Mouse (Mus musculus) kidney, adult 9 months (tissue): ENCODE results near the gene Ptpn5.
A peak's percentile ranks its signal among the peaks of the same experiment; 100 is the strongest.

Source experiments
- DNase-seq: peaks from one replicate; pipeline ENCODE4 v3.0.0; 2022

Ptpn5 gene

DNA sequence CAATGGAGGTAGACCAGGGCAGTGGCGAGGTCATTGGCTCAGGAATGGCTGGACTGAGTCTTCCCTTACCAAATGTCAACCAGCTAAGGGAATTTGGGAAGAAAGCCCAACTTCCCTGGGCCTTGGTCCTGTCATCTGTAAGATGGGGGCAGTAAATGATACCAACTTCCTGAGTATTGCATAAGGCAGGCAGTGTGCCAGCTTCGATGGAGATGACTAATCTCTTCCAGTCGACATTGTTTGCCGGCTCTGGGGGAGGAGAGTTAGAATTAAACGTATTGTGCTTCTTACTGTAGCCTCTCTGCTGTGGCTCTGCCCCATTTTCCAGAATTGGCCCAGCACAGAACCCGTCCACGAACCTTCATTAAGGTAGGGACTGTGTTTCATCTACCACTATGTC, 23.0 kb downstream of the Ptpn5 start:
- no peak for DNase-seq

DNA sequence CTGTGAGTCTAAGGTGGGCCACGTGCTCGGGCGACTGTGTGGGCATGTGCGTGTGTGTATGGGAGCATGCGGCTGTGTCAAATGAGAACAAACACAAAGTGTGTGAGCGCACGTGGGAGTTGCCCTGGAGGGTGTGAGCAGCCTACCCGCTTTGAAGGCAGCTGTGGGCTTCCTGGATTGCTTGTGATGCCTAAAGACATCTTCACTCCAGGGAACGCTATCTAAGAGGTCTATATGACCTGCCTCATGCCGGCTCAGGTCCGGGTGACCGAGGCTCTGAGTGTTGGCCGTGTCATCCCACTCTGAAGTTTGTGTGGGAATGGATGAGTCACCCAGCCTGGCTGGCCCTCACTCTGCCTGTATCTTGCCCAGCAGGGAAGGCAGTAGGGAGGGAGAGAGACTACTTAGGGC, 24.7 kb downstream of the Ptpn5 start:
- DNase-seq, result no peak

DNA sequence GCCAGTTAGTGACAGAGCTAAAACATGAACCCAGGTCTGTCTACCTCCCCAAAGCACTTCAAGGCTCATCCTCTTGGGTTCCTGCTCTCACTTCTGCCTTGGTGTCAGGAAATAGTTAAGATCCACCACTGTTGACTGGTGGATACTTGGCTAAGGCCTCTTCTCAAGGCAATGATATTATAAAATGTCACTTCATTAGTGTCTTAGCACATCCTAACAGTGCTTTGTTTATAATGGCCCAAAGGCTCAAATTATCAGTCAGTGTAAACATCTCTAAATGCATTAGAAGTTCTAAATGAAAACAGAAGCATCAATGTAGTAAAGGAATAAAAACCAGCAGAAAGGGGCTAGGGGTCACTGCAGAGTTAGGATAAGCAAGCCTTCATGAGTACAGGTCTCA, 26.5 kb downstream of the Ptpn5 start:
- no peak for DNase-seq

DNA sequence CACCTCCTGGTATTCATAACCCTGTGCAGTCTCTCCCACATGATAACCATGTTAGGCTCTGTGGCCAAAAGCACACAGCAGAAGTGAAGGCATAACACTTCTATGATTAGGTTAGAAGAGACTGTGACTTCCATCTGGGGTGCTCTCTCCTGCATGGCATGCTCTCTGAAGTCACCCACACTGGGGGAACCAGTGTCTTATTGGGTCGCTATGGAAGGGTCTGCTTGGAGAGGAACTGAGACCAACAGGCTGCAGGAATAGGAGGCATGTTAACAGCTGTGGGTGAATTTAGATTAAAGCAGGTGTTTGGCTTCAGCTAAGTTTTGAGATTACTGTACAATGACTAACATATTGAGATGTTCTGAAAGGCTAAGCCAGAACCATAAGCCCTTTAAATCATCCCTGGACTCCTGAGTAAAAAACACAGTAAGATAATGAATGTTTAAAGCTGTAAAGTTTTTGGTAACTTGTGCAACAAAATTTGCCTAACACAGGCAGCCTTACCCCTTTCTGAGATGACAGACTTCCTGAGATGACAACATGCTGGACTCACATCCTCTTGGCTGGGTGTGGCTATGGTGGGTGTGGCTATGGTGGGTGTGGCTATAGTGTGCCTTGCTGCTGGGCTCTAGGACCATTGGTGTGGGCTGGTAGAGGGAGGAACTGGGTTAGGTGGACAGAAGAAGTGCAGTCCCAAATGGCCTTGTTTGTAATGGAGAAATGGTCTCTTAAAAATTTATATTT, 29.6 kb downstream of the Ptpn5 start:
- no peak for DNase-seq

DNA sequence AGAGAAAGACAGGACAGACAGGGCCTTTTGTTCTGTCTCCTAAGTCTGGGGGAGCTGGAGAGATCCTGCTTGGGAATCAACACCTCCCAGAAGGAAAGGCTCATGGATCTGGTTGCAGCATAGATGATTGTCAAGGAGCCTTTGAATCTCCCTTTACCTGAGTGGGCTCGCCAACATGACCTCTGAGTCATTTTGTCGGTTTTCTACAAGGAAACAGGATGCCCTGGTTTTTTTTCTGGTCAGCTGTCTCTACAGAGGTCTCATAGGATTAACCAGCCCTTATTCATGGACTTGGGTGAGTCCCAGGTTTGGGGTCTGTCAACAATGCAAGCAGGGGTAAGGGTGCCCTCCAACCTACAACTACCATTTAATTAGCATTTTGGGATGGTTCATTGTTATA, 30.5 kb downstream of the Ptpn5 start:
- no peak for DNase-seq

DNA sequence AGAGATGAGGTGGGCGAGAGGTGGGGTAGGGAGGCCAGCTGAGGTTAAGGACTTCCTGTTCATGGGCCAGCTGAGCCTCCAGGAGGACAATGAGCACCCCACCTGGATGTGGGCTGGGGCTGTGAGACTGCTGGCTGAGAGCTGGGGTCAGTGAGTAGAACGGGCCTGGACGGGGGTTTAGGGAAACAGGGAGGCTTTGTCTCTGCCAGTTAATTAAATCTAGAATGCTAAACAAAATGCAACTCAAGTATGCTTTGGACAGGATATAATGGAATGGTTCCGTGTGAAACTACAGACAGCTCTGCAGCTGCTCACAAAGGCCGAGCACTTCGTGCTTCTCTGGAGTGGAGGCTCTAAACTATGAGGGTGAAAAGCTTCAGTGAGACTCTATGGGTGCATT, 32.9 kb downstream of the Ptpn5 start:
- no peak for DNase-seq

DNA sequence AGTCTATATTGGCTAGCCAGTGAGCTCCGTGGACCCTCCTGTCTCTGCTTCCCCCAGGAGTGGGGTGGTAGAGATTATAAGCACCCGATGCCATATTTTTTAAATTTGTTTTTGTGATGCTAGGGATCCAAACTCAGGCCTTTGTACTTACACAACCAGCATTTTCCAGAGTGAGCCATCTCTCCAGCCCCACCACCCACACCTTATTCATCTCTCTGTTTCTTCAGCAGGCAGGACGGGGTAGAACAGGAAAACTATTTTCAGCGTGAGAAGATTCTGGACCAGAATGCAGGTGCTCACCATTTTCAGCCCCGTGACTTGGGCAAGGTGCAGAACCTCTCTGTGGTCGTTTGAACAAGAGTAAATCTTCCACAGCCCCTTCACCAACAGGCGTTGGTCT, 34.2 kb downstream of the Ptpn5 start:
- DNase-seq, result no peak

DNA sequence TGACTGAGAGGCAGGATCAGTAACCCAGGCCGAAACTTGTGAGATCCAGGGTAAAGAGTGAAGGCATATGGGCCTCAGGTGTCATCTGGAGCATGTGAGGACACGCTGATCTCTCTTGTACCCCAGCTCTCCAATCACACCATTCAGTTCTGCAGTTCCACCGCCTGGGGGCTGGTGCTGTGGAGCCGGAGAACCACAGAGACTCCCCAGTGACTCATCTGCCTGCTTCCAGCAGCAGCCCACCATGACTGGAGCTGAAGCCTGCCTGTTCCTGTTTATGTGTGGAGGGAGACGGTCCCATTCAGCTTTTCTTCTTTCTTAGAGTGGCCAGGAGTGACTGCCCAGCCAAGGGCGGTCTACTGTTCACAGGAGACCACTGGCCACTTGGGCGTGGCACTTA, 35.4 kb downstream of the Ptpn5 start:
- DNase-seq, result no peak

DNA sequence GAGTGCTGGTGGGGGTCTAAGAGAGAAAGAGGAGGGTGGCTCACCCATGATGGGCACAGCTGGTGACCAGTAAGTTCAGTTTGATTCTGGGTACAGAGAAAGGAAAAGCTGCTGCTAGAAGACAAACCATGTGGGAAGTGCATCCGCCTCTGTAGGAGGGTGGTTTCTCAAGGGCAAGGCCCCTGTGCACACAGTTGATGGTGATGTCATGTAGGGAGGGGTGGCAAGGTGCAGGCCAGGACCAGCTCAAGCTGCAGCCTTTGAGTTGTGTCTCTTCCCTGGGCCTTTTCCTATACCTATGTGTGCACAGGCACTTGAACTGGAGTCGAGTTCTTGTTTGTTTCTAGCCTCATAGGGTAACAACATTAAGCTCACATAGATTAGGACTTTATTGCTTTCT, 38.5 kb downstream of the Ptpn5 start:
- no peak for DNase-seq

DNA sequence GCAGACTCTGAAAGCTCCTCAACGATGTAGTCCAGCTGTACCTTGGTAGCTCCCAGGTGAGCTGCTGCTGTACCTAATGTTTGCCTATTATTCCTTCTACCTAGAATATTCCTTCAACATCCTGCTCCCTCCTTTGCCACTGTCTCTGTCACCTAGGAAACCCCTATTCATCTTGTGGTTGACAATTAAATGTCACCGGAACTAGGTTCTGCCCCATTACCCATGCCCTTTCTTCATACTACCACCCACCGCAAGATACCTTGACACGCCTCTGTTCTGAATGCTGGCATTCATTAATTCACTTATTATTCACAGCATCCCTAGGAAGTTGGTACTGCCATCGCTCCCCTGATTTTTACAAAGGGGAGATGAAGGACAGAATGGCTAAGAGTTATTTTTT, 39.5 kb downstream of the Ptpn5 start:
- no peak for DNase-seq

DNA sequence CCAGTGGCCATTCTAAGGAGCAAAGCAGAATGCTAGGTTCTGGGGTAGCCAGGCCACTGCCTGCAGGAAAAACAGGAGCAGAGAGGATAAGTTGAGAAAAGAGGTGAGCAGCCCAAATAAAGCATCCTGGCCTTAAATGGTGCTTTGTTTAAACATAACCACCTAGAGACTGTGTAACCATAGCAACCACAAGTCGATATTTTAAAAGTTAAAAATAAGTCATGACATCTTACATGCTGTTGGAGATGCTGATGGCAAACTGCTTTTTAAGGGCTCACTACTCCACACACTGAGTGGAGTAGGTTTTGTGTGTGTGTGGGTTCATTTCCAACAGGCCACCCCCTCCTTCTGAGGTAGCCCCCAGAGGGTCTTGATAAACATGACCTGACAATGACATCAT, 48.4 kb downstream of the Ptpn5 start:
- DNase-seq, result no peak

DNA sequence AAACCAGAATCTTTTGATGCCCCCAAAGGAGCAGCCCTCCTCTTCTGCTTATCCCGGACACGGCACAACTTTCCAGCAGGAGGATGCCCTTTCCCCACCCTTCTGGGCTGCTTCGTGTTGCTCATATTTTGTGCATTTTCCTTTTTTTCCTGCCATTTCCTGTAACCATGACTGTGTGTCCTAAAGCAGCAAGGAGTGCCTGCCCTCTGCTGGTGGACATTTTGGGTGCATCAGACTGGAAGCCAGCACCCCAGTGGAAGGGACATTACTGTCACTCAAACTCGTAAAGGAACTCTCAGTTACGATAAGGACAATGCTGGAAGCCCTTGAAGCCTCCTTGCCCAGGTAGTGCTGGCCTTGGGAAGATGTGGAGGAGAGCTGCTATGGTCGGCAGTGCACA, 52.2 kb downstream of the Ptpn5 start:
- peak; percentile 83 for DNase-seq

DNA sequence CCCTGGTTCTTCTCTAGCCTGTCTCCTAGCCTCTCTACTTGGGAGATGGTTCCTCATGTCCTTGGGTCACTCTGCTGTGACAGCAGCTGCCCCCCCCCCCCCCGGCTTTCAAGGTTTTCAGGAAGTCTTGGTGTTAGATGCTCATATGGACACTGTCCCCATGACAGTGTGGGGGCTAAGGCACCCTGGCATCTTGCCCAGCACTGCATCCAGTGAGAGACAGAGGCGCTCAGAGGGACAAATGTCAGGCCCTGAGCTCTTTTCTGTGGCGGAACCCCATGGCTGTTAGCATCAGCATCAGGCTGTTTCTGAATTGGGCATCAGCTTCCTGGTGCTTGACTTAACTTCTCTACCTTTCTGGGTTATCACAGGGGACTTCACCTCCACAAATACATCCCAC, 52.6 kb downstream of the Ptpn5 start:
- no peak for DNase-seq

DNA sequence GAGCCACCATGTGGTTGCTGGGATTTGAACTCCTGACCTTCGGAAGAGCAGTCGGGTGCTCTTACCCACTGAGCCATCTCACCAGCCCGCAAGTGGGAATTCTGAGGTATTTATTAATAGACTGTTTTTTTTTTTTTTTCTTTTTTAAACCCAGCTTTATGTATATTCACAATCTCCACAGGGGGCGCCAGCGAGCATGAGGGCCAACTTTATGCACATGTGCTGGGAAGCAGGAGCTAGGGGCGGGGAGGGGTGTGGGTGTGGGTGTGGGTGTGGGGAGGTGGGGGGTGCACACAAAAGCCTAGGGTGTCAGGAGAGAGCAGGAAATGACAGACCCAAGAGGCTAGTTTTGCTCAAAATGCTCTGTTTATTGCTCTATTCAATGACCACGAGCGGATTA, 56.0 kb downstream of the Ptpn5 start:
- no peak for DNase-seq

DNA sequence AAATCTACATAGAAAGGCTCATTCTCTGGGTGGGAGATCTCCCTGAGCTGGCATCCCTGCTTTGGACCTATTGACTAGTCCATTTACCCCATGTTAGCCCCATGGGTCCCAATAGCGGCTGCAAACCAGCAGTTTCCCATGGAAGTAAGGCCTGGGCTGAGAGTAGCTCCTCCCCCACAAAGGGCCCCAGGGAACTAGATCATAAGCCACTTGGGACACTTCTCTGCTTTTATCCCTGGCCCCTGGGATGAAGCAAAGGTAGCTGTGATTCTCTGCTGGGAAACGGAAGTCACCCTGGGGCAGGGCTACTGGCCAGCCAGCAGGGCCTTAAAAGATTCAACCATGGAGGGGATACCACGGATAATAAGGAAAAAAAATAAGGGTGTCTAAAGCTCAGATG, 56.8 kb downstream of the Ptpn5 start:
- no peak for DNase-seq

DNA sequence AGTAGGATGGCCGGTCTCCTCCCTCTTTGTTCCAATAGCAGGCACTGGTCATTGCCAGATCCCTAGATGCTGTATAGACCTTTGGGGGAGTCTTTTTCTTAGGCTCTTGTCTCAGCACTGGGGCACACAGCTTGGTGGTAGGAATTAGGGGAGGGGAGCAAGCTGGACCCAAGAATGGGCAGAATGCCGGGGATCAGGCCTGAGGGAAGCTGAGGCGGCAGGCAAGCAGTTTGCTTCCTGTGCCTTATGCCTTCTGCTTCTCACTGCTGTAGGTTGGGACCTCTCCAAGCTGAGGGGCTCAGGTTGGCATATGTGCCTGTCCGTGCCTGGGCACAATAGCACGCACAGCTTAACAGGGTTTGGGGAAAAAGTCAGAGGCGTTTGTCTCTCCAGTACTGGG, 57.3 kb downstream of the Ptpn5 start:
- no peak for DNase-seq

DNA sequence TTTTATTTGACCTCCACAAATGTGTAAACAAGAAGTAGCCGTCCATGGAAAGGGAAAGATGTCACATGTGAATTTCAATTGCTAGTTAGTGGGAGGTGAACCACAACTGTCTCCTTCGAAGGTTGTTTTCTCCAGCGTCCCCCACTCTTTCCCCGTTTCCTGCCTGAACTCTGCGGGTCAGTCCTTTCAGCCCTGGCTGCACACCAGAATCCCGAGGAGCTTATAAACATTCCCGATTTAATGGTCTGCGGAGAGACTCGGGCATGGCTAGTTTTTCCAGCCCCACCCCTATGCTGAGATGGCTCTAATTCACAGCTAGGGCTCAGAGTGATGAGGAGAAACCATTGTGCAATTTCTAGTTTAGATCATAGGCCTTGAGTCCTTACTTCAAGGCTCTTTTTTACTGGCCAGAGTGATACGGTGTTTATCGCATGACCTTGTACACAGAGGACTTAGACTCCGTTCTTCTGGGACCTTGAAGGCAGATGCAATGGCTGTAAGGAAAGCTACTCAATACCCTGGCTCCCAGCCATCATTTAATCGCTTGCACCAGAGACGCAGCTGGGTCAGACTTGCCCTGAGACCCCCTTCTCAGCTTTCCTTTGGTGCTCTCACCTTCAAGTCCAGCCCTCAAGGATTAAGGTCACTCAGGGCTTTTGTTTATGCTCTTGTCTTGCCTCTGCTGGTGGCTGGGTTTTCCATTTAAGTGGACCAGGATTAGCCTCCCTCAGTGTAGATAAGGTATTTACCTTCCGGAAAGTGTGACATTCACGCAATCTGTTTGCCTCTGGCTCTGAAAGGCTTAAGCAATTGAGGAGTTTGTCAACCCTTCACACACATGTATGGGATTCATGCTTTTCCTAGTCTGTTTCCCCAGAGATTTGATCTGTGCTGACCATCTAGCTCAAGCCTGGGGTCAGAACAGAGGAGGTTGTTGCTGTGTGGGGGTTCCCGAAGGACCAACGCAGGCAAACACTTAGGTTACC, 59.7 kb downstream of the Ptpn5 start:
- peak; percentile 74 for DNase-seq

DNA sequence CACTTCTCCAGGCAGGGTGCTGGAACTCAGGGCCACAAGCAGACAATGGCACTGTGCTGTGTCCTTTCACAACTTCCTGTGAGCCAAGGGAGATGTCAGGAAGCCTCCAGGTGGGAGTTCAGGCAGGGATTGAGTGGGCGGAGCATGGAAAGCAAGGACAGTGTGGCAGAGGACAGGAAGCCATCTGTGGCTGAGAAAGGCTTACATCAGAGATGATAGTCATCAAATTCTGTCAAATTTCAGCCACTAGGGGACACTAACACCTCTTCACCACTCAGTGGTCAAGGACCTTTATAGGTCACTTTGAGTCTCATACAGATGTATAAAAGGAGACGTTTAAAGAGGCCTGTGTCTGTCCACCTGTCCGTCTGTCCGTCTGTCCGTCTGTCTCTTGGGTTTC, 60.9 kb downstream of the Ptpn5 start:
- DNase-seq, result peak; percentile 34

DNA sequence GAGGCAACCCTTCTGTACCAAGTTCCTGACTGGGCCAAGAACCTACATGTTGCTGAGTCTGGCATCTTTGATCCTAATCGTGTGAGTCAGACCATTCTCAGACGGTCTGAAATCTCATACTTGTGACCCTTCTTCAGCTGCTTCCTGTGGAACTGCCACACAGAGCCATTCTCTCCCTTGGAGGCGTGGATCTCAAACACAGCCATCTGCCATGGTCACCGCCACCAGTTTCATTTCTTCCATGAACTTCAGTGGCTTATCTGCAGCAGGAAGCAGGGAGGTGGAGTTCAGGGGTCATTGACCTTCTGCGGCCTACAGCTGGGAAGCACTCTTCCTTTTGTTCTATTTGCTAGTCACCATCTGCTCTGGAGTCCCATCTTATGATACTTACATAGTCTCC, 65.6 kb downstream of the Ptpn5 start:
- peak; percentile 27 for DNase-seq

DNA sequence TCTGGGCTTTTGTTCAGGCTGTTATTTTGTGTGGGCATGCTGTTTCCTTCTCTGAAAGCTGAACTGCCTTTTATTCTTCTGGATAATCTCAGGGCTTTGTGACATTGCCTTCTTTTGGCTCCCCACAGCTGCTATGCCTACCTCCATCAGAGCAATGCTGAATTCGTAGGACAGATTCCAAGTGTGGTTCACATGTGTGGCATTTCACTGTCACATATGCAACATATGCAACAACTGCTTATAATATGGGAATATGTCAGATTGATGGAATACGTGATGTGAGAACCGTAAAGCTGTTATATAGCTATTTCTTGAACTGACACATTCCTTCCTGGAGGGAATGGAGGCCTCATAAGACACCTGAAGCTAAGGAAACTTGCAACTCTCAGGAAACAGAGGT, 66.5 kb downstream of the Ptpn5 start:
- DNase-seq, result no peak

DNA sequence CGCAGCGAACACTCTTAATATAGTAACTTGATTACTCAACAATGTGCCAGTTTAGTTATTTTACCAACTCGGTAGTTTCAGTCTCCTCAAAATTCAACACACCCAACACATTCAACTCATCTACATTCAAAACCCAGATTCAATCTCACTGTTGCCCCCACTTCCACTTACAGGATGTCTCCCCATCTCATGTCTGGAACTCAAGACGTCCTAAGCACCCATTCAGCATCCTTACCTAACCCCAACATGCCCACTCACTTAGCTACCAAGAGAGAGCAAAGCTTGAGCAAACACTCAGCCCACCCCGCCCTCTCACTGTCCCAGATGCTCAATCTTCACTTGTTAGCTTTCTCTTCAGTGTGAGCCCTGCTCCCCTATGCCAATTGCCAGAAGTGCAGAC, 71.9 kb downstream of the Ptpn5 start:
- DNase-seq, result no peak

DNA sequence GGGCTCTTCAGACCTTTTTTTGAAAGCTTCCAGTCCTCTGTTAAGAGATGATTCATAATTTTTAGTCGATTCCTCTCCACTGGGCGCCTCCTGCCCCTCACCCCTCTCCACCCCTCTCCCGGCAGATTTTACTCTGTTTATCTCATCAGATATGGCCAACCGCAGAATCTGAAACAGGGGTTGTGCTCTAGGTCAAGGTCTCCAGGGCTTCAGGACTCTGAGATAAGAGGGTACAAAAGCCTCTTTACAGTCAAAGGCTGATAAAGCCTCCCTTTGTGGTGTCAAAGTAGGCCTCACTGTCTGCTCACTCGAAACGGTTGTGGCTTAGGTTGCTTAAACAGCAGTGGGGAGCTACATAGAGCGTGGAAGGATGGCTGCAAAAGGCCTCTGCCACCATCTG, 74.1 kb downstream of the Ptpn5 start:
- no peak for DNase-seq

DNA sequence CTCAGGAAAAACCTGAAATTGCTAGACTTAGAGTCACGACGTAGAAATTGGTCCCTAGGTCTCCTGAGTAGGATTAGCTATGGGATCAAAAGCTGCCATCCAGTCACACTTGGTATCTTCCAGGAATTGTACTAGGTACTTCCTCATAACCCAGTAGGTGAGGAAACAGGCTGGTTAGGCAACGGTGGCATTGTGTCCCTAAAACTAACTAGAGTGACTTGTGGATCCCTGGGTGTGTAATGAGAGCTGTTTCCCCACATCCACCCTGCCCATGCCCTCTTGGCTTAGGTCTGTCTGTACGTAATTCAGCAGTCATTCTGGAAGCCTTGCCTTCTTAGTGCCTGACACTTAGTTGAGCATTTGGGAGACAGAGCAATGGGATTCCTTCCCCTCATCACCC, 77.2 kb downstream of the Ptpn5 start:
- DNase-seq, result no peak

DNA sequence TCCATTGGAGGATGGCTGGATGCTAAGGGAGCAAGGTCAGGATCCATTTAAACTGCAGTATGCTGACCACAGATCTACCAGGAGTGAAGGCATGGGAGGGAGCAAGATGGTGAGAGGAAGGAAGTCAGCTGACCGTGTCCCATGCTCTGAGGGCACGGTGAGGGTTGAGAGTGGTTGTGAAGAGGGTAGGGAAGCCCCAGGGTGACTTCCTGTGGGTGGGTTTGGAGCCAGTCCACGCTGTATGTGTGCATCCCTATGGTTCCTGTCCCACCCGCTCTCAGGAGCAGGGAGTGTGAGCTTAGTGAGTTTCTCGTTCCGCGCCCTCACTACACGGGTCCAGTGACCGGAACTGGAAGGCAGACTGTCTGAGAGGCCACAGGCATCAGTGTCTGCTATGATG, 77.7 kb downstream of the Ptpn5 start:
- no peak for DNase-seq
